Mouse (Mus musculus) bone marrow, adult 2 months (tissue): ENCODE data around the gene Atn1.

ENCODE experiments used
- CTCF ChIP-seq: fragments of 200-500 bp; IDR thresholded peaks from 2 replicates; pipeline ENCODE4 v1.5.1; 2011; ENCODE audit warnings: low read length, control low read depth; ENCODE audit not compliant: control insufficient read depth, insufficient read depth
- POLR2A ChIP-seq: fragments of 200-500 bp; IDR thresholded peaks from 2 replicates; pipeline ENCODE4 v1.6.1; 2011; ENCODE audit warnings: low read depth, mild to moderate bottlenecking, control low read depth, low read length, borderline replicate concordance; ENCODE audit not compliant: control insufficient read depth

DNA sequence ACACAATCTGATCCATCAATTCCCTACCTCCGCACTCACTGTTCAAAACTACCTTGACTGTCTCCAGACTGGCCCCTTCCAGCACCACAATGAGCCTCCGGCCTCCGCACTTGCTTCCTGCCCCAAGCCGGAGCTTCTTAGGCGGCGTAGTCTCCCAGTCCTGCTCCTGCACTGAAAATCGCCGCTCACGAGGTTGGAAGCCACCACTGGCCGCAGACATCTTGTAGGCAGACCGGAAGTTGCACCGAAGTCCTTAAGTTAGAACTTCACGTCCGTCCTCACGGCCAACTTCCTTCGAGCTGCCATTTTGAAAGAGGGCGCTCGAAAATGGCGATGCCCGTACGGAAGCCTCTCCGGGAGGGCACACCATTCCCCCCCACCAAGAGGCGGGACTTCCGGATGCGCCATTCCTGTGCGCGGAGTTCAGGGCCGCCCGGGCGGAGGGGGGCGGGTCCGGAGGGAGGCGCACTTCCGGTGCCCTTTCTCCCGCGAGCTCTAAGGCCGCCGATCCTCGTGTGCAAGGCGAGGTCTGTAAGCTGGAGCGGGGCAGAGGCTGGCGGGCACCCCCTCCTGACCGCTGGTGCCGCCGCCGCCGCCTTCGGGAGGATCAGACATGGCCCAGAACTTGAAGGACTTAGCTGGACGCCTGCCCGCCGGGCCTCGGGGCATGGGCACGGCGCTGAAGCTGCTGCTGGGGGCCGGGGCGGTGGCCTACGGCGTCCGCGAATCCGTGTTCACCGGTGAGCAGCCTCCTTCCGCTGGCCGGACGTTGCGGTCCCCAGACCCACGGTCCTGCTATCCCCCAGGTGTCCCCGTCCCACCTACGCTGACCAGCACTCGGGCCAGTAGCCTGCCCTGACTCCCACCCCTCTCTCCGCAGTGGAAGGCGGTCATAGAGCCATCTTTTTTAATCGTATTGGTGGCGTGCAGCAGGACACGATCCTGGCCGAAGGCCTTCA is 44.2 kb downstream of the Atn1 start, which contains the start of the genes Emg1 and Phb2:
- peak; percentile 6; the same call in 1 of the 2 replicates for TF ChIP-seq CTCF
- TF ChIP-seq POLR2A: no peak; the same call in none of the 2 replicates
